Mouse (Mus musculus) gastrocnemius, adult 8-10 months (tissue): ENCODE results near the gene Cdc123. TPM values are rescaled to one million over a fixed set of nuclear protein-coding genes. Genes with fewer than 3 reads are reported as not detected.
"Not testable (repeated sequence)": the region's sequence is repeated elsewhere in the genome, so short reads cannot be mapped to it uniquely, and the experiment has no call there.

ENCODE experiments used
- DNase-seq, 2 experiments: peaks; one replicate each; pipeline ENCODE4 v3.0.0; 2022; ENCODE audit warnings: low spot score in 2 of 2
- total RNA-seq, 4 experiments: library from RNA; stranded (reverse); gene quantifications; 2 replicates each; pipeline ENCODE4 v1.2.4; 2022

Gene Cdc123
- total RNA-seq: 10 to 100 TPM; 87.0 to 94.2 (median 90.6) TPM

DNA sequence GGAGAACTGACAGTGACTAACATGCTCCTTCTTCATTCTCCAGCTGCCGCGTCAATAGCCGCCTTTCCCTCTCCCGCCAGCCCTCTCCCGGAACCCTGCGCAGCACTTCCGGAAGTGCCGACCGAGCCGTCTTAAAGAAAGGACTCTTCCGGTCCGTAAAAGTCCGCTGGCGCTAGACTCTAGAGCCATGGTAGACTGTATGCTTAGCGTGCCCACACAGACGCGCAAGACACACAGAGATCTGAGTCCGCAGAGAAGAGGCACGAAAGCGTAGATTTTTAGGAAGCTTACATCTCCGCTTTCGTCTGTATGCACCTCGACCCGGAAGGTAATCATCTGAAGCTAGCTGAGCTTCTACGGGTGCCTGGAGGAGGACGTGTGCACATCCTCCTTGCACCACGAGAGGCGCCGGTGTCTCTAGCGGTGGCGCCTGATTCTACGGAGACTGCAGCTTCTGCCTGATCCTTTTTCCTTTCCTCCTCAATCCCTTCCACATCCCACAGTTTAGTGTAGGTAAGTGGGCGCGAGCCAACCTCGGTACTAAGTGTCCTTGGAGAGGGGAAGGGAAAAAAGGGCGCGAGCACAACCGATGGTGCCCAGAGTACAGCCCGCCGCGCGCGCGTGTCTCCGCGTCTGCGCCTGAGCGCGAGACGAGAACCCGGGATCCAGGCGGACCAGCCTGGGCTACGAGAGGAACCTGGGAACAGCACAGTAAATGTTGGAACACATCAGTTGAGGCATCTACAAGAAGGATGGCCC lies at the start of gene Cdc123, which contains the start of gene Nudt5:
Gene Cdc123 (minus strand): TSS at position 292 of the 759 bp plus-strand sequence.
Gene Nudt5 (plus strand): TSS at position 147 of the 759 bp plus-strand sequence.
- DNase-seq: peak; percentile 77 to 79

DNA sequence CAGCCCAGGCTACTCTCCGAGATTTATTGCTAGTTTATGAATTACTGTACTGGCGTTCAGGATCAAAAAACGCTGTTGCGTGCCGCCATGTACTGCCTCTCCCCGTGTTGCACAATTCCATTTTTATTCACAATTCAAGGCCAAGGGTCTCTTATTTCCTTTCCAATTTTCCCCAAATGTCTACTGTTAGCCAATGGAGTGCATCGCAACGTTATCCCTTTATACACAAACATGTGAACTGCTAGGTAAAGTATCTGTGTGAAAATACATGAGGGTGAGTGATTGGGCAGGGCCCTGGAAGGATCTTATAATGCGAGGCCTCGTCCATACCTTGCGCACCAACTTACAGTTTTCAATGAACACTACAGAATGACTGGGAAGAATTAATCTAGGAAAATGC lies 49.3 kb upstream of the Cdc123 start:
- no peak for DNase-seq

DNA sequence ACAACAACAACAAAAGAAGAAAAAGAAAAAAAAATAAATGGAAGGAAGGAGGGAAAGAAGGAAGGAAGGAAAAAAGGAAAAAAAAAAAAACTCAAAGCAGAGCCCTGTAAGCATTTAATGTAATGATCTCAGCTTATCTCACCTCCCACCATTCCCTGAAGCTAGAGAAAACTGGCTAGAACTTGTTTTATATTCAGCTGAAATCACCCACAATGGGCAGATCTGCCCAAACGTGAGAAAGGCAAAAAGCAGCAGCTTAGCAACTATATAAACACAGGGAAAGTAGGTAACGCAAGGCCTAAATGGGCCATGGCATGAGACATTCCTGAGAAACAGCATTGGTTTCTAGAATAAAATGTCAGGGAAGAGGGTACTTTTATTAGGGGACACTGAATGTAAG lies 44.4 kb upstream of the Cdc123 start:
- no peak for DNase-seq

DNA sequence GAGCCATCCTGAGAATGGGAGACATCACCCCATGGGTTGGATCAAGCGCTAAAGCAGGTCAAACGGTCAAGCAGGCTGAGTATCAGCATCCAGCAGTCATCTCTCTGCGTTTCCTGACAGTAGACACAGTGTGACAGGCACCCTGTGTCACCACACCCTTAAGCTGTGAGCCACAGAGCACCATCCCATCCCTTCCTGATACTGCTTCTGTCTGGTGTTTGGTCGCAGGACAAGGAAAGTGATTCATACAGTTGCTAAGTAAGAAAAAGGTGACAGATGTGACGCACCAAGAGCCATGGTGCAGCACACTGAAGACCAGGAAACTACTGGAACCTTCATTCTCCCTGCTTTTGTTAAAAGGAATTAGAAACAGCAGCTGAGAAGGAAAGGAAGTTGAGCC lies 43.9 kb upstream of the Cdc123 start:
- no peak for DNase-seq

DNA sequence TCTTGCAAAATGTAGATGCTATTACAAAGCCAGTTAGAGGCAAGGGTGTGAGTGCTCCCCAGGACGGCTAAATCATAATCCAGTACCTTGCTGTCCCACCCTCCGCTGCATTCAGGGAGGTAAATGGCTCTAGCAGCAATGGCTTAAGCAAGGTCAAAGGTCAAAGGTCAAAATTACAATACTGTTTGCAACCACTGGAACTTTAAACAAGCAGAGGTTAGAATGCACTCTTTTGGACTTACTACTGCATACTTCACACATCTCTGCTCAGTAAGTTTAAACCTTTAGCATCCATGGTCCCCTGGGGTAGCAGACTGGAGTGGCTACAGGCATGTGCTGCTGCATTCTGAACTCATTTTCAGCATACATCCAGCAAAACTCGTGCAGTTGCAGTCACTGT lies 32.5 kb upstream of the Cdc123 start:
- no peak for DNase-seq

DNA sequence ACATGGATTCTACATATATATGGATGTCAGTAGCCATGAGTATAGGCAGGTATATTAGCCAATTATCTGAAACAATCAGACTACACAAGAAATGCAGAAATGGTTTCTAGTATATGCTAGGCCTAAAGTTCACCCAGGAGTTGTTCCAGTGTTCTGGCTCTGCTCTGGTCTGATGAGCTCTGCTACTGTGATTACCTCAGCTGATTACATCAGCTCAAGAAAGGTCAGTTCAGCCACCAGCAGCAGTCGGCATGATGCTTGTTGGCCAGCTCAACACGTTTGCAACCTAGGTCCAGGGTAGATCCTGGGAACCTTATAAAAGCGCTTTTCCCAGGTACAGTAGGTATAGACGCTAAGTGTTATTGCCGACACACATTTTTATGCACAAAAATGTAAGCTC lies 24.8 kb upstream of the Cdc123 start:
- DNase-seq: no peak

DNA sequence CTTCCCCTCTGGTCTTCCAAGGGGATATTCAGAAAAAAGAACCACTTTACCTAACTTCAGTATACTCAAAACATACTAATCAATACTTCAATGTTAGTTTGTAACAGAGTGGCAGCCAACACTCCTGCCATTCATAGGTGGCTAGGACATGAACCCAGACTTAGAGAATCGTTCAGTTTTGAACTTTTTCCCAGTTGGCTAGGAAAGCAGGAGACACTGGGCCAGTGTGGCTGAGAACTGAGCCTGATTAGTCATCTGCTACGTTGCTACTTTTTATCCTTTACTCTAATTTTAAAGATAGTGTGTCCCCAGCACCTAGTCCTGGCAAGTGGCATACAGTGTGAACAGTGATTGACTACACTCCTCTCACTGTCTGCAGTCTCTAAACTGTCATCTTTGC lies 22.7 kb upstream of the Cdc123 start:
- no peak for DNase-seq

DNA sequence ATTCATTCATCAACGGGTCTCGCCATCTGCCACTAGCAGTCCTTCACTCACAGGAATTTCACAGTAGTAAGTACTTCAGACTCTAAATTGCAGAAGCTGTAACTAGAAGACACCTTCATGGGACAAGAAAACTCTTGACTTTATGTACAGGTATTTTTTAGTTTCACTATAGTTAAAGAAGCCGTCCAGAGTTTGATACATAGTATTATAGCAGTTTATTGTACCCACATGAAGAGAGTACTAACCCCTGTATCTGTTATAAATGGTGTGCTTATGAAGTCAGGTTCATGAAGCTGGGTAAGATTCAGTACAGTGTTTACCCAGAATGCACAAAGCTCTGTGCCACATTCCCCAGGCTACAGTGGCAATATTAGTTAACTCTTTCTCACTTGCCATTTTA lies 17.9 kb upstream of the Cdc123 start, which contains the start of gene Gm13199:
Gene Gm13199 (minus strand): TSS at position 101 of the 400 bp plus-strand sequence.
- no peak for DNase-seq

DNA sequence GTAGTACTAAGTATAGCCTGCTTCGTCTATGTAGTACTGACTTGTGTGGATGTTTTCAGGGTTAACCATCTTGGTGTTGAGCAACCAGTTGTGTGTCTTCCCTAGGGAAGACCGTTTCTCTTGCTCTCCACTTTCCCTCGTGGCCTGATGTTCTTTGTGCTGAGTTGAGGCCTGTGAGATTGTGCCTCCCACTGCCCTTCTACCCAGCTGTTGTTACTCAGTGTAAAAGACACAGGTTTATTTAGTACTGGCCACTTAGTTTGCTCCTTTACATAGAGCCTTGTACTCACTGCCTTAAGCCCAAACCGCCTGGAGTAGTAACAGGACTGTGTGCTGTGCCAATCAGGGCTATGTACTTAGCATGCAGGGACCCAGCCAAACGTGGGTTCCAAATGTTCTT lies 6.9 kb upstream of the Cdc123 start:
- no peak for DNase-seq

DNA sequence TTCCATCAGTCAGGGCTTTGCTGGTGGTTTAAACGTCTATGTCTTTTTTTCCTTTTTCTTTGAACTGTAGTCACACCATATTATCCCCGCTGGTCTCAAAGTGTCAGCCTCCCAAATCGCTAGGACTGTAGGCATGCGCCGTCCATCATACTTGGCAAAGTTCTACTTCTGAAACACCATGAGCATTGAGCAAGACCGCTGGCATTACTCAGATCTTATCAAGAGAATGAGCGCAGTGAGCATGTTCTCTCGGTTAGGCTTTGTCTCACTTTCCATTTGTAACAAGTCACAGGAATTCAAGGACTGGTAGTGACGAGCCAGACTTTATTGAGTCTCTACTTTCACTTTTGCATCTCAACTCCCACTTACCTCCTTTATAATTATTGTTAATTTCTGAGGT lies 6.2 kb upstream of the Cdc123 start:
- no peak for DNase-seq

DNA sequence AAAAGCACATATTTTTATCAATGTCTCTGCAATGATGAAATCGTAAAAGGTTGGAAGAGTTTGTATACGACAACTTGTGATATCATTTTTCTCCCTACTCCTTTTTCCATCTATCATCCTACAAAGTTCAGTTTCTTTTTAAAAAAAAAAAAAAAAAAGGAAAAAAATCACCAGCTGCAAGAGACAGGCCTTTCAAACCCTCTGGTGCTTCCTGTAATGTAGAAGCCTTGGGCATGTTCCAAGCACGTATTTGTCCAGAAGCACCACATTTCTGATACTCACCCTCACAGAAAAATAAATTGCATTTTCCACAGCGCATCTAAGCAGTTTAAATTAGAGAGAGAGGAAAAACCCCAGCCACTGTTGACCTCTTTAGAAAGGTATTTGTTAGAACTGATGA lies 862 bp upstream of the Cdc123 start:
- DNase-seq: no peak

DNA sequence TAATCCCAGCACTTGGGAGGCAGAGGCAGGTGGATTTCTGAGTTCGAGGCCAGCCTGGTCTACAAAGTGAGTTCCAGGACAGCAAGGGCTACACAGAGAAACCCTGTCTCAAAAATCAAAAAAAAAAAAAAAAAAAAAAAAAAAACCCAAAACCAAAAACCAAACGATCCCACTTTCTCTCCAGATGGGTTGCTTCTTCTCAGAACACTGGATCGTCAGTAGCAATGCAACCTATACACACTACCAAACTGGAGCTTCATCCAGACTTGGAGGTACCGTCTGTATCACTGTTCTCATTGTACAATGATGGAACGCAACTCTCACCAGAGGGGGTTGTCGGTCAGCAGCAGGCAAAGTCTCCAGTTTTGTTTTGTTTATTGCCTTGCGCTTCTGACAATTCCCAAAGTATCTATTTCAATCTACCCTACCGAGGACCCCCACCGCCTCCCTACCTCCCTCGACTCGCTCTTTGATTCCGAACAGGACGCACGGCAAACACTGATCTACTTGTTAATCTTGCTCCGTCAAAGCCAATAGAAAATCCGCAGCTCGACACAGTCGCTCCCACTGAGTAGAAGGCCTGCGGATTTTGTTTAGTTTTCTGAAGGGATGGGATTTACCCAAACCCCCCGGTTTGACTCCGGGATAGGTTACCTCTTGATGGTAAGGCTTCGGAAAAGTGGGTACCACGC lies 637 bp downstream of the Cdc123 start:
- DNase-seq: no peak

DNA sequence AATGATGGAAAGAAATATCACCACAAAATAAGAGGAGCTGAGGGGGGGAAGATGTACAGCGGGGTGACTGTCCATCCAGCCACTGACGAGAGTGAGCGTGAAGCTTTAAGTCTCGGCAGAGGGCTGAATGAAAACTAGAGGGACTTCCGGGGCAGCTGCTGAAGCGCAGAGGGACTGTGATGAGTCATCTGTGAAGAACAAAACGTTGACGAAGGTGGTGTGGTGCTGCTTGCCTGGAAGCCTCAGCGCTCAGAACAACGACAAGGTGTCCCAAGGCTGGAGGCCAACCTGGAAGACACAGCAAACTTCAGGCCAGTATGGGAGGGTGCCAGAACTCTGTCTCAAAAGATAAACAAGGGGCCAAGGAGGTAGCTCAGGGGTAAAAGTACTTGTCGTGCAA lies 4.1 kb downstream of the Cdc123 start:
- no peak for DNase-seq

DNA sequence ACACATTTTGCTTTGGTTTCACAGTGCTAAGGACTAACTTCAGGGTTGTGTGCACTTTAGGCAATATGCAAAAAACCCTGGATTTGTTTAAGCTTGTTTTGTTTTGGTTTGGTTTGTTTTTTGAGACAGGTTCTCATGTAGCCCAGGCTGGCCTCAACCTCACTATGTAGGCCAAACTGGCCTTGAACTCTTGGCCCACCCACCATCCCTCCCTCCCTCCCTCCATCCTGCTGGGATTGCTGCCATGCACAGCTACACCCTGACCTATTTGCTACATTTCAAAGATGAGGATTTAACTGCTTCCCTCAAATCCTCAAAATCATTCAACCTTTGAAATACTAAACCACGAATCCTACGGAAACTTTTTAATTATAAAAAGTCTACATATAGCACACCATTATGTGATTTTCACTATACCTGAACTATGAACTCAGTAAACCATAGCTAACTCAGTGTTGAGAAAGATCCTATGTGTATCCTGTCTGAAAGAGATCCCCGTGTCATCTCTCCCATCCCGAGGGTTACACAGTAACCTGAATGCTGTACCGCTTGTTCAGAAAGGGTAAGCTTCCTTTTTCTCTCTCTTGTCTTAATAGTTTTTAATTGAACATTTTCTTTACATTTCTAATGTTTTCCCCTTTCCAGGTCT lies 19.6 kb downstream of the Cdc123 start:
- no peak for DNase-seq

DNA sequence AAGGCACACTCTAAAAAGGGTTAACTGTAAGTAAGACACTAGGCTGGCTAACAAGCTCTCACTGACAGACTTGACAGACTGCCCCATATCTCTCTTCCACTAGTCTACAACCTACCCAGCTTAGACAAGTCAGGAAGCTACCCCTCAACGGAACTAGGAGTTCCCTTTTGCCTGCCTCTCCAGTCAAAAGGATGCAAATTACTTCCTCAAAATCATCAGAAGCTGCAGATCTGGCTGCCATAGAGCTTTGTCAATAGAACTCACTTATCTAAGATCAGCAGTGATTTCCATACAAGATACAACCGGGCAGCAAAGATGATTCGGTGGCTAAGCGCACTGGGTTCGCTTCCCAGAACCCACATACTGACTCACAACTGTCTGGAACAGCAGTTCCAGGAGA lies 20.3 kb downstream of the Cdc123 start:
- DNase-seq: no peak

DNA sequence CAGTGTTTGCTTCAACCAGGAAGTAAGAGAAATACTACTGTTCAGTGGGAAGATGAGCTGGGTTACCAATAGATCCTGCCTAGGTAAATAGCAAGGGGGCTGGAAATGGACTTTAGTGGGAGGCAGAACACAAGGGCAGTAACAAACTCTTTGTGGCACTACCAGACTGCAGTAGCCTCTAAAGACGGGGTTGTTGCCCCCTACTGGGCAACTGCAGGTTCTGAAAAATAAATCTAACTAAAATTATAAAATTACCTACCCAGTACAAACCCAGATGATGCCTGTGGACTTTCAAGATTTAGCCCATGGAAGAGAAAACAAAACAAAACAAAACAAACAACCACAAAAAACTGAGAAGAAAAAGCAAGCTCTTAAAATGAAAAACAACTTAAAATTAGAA lies 20.8 kb downstream of the Cdc123 start:
- DNase-seq: no peak

DNA sequence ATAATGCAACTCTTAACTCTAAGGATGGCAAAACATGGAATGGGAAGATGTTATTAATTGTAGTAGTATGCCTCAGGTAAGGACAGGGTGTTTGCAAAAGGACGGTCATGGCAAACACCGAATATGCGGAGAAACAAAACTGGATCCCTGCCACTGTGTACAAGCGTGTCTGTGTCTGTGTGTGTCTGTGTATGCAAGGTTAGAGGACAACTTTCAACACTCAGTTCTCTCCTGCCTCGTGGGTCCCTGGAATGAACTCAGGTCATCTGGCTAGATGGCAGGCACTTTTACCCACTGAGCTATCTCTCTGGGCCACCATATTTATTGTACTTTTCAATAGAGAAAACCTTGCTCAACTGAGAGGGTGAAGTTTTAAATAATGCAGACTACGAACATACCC lies 22.5 kb downstream of the Cdc123 start:
- DNase-seq: no peak

DNA sequence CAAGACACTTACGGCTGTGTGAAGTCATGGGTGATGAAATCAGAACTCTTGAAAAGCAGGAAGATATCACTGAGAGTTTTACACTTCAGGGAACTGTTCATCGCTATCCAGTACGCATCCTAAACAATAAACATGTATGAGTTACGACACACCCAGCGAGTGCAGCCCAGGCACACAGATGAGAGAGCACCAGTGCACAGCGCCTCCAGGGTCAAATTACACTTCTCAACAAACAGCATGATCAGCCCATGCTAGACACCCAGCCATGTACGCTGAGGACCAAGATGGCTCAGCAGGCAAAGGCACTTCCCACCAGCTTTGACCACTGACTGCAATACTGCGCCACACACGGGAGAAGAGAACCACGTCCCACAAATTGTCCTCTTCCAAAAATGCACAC lies 23.7 kb downstream of the Cdc123 start:
- DNase-seq: no peak

DNA sequence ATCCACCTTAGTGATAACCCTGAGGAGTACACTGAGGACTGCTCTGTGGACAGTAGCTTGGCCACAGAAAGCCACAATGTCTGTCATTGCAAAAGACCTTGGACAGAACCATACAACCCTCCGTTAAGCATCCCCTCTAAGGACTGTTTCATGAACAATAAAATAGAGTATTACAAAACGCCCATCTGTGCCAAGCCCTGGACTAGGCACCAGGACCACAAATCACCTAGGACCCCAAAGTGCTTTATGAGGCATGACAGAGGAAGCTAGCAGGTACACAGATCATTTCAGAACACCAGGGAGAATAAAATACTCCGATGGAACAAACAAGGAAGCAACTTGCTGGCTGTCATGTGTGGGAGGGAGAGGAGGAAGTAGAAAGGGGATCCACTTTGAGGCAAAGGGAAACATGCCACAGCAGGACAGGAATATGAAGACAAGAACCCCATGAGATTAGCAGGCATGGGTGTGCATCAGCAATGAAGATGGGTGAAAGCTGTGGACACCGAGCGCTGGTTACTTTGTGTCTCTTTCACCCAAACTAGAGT lies 33.7 kb downstream of the Cdc123 start:
- no peak for DNase-seq

DNA sequence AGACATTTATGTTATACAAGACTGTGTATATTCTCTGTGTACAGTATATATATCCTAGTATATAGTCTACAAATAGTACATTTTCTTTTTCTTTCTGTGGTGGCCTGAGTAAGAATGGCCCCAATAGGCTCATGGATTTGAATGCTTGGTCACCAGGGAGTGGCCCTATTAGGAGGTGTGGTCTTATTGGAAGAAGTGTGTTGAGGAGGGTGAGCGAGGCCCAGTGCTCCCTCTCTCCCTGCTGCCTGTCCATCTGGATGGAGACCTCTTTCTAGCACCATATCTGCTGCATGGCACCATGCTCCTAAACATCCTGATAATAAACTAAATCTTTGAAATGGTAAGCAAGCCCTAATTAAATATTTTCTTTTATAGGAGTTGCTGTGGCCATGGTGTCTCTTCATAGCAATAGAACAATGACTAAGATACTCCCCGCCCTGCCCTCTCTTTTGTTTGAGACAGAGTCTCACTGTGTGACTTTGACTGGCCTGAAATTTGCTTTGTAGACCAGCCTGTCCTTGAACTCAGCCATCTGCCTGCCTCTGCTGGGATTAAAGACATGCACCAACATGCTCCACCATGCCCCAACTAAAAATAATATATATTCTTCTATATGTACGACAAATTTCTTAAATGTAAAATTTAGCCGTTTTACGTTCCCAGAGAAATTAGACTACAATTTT lies 34.8 kb downstream of the Cdc123 start:
- no peak for DNase-seq

DNA sequence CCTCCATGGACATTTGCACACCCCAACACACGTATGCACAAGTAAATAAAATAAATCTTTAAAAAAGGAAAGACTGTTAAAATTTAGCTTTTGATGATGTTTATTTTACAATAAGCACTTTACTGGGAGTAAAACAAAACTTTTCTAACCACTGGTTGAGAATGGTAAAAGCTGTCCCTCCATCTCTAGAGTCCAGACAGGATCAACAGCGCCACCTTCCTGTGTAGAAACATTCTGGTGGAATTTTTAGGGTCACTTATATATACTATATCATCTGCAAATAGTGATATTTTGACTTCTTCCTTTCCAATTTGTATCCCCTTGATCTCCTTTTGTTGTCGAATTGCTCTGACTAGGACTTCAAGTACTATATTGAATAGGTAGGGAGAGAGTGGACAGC lies 38.8 kb downstream of the Cdc123 start:
- not testable (repeated sequence) for DNase-seq

DNA sequence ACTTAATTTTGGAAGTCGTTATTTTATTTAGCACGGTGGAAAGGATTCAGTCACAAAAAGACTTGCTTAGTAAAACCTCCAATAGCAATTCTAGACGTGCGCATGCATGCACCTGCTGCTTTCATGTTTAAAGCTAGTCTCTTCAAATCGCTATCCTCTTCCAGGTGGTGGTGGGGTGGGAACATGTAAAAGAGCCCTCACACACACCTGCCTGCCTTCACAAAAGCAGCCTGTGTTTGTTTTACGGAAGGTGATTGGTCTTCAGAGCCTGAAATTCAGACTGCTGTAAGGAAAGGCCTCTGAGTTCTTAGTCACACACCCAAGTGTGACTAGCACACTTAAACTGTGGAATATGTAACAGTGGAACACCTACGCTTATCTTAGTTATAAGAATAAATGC lies 39.7 kb downstream of the Cdc123 start:
- DNase-seq: no peak
